Mouse (Mus musculus): ENCODE measurements around the gene Dspp.

Dspp gene

GRCm38 (mm10) chr5:104201153-104201950, 30.8 kb downstream of the Dspp start:
- DNase-seq (ENCODE audit: low spot score in 2 of 2): no peak

GRCm38 (mm10) chr5:104202351-104202750, 31.8 kb downstream of the Dspp start, which contains the start of gene Dmp1:
TSS of gene Dmp1 (plus strand) at chr5:104202613.
- no peak for DNase-seq (ENCODE audit: low spot score in 2 of 2)

DNA sequence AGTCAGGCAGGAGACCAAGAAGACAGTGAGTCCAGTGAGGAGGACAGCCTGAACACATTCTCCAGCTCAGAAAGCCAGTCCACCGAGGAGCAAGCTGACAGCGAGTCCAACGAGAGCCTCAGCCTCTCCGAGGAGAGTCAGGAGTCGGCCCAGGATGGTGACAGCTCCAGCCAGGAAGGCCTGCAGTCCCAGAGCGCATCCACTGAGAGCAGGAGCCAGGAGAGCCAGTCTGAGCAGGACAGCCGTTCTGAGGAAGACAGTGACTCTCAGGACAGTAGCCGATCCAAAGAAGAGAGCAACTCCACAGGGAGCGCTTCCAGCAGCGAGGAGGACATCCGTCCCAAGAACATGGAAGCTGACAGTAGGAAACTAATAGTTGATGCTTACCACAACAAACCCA, 42.0 kb downstream of the Dspp start:
- DNase-seq (ENCODE audit: low spot score in 2 of 2): no peak

- no peak for DNase-seq (ENCODE audit: low spot score in 2 of 2)
Observed at GRCm38 (mm10) chr5:104218926-104219325, 48.4 kb downstream of the Dspp start.

DNA sequence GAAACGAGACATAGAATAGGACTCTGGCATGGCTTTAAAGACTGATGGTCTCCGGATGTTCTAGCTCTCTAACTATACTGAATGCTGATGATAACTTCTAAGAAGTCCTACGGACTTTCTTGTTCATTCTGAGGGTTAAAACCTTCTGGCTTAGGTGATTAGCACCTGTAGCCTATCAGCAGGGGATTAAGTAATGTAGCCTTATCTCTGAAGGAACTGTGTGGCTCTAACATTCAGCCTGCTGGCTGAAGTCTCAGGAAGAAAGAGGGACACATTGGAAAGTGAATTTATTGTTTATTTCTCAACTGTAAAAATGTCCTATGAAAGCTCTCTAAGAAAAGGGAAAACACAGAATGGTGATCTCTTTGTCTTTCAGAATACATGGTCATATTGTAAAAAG, 53.8 kb downstream of the Dspp start:
- no peak for DNase-seq (ENCODE audit: low spot score in 2 of 2)

GRCm38 (mm10) chr5:104224750-104225149, 54.2 kb downstream of the Dspp start:
- DNase-seq (ENCODE audit: low spot score in 2 of 2): no peak

- DNase-seq (ENCODE audit: low spot score in 2 of 2): no peak
Observed at GRCm38 (mm10) chr5:104228497-104228896, 58.0 kb downstream of the Dspp start.
